Mouse (Mus musculus): Measurements from ENCODE around the gene Trp53rka.

GRCm38 (mm10) chr2:165533789-165534188 lies 40.7 kb upstream of the Trp53rka start:
- no peak for TF ChIP-seq CTCF (IDR thresholded peaks at IDR 0.05; ENCODE audit: low read depth)
- TF ChIP-seq EP300 (optimal IDR thresholded peaks at IDR 0.05) = no peak

Data from stomach, postnatal 0 days (tissue).